Mouse (Mus musculus) bone marrow macrophage, adult 2 months (primary cell): ENCODE measurements around the gene Castor2.

ENCODE experiments used
- CTCF ChIP-seq: IDR thresholded peaks from 2 replicates; pipeline ENCODE4 v1.5.1; 2012; ENCODE audit warnings: low read depth, mild to moderate bottlenecking, low read length, moderate library complexity
- POLR2A ChIP-seq: IDR thresholded peaks from 2 replicates; pipeline ENCODE4 v1.6.1; 2012; ENCODE audit warnings: mild to moderate bottlenecking, low read depth, low read length, borderline replicate concordance

DNA sequence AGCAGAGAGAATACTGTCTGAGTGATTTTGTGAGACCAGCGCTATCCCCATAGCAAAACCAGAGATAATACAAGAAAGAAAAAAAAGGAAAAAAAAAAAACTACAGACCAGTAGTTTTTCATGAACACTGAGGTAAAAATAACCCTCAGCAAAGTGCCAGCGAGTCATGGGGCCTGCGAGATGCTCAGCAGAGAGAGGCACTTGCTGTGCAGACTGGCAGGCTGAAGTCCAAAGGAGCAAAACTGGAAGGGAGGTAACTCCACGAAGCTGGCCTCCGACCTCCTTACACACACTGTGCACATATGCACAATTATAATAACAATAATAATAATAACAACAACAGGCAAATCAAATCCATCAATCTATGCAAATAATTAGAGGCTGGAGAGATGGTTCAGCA, 12.3 kb upstream of the Castor2 start:
- TF ChIP-seq POLR2A (no peak), CTCF (no peak)
